Mouse (Mus musculus): ENCODE data around the gene 1810010D01Rik.

GRCm38 (mm10) chr7:145176750-145177589 lies 30.9 kb downstream of the 1810010D01Rik start:
- TF ChIP-seq CTCF (IDR thresholded peaks at IDR 0.05) (no peak), EP300 (IDR thresholded peaks at IDR 0.05) (no peak)
